Mouse (Mus musculus): ENCODE measurements at regions not wholly inside any gene's neighbourhood (a gene's known extent, or its start where the extent isn't known, plus 50 kb on each side); places are given as distances from the start of the nearest gene placed in this dataset.

DNA sequence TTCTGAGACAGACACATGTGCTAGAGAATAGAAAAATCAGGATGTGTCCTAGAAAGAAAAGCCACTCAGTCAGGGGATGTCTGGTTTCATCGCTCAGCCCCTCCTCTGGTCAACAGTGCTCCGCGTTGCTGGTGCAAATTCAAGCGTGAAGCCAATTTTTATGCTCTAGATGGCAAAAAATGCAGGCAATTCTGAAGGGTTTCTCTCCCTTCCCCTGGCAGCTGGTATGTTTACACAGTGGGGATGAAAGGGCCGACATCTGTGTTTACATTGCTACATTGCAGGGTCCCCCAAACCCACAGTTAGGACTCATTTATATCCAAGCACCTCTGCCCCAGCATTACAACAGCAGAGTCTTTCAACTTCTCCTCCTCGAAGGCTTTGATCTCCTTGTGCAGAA is 203.3 kb downstream of the Etaa1 start:
- DNase-seq, result no peak

DNA sequence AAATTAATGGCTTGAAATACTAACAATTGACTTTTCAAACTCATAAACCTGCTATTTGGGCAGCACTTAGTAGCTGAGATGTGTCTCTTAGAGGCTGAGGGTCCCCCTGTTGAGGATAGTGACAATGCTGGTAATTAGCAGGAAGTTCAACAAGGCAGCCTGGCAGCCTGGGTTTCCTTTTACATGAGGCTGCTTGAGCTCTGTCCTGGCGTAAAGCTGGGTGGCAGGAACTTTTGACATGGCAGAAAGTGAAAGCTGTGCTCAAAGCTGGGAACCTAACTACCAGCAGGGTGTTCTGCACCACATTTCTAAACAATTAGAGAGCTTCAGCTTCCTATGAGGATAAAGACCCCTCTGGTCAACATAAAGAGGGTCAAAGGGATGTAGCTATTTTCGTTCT is 194.5 kb downstream of the Etaa1 start:
- no peak for DNase-seq

DNA sequence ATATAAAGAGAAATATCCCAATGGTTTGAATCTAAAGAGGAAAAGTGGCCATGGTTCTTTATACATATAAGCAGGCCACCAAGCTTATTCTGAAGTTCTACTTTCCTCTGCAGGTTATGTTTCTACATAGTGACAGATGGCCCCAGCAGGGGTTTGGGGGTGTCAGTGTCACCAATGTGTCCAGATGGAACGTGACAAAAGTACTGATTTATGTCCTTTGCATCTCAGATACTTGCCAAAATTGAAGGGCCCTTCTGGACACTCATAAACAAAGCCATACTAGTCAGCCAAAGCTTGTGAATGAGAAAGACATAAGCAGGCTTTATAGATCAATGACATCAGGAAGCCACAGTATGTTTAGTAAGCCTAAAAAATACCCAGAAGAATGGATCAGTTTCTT is 190.3 kb downstream of the Etaa1 start:
- DNase-seq, result no peak

DNA sequence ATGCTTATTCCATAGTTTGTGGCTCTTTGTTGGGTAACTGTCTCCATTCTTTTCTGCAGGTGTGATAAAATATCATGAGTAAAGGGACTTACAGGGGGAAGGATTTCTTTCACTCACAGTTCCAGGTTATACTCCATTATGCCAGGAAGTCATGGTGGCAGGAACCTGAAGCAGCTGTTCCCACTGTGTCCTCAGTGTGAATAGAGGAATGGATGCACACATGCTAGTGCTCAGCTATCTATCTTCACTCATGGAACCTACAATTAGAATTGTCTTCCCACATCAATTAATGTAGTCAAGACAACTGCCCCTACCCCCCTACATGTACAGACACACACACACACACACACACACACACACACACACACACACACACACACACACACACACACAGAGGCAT is 189.5 kb downstream of the Etaa1 start:
- DNase-seq, result no peak

DNA sequence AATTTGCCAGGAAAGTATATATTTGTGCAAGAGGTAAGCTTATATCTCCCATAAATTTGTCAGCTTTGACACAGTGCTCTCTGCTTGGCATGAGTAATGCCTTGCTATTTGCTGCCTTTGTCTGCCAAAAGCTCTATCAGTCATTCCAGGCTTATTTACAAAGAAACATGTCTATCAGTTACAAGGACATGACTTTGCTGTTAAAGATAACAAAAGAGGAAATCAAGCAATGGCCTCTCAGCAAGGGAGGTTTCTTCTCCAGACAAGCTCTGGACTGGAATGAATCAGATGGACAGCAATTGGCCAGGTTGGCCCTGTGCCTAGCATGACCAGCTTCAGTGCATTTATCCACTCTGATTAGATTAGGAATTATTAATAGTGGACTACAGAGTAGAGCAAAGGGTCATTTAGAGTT is 185.3 kb downstream of the Etaa1 start:
- DNase-seq, result no peak

DNA sequence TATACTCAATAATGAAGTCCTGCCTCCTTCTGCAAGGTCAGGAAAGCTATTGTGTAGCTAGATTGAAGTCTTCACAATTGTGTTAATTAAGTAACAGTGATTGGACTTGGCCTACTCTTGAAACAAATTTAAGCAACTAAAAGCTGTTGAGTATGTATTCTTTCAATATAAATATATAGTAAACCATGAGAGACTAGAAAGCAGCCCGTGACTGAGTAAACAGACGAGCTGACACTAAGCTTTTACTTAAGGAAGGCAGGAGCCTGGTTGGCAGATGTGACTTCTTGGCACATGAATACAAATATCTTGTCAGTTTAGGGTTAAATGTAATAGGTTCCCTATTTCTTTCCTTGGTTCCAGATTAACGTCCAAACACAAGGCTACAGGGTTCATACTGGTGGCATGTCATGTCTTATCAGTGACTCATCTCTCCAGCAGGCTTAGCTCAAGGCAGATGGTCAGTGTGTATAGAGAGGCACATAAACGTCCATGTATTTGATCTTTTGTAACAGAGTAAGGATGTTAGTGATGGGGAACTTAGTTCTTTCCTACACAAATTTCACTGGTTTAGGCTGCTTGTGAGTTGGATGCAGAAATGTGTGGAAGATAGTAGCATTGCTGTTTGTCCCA is 184.7 kb downstream of the Etaa1 start:
- no peak for DNase-seq

DNA sequence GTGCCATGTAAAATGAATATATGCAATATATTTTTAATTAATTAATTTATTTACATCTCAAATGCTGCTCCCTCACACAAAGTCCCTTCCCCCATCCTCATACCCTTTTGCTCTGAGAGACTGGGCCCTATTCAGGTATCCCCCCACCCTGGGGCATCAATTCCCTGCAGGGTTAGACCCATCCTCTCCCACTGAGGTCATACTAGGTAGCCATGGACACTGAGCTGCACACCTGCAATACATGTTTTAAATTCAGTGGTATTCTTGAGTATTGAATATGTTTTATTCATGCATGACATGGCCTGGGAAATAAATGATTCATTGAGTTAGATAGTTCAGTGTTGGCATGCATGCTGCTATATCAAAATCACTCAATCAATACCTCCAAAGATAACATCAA is 156.0 kb downstream of the Etaa1 start:
- no peak for DNase-seq

DNA sequence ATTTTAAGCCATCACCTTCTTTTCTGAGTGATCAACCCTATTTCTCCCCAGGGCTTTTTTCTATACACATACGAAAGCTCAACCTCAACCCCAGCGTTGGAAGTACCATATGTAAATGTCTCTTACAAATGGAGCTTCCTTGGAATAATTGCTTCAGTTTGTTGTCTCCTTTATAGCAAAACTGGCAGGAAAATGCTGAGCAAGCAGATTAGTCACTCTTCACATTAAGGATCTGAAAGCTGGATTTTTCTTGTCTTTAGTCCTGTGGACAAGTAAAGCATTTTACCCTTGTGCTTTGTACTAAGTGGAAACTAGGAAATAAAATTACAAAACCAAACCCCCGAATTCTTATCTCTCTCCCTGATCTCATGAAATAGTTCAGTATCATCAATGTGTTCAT is 145.8 kb downstream of the Etaa1 start:
- DNase-seq, result no peak

DNA sequence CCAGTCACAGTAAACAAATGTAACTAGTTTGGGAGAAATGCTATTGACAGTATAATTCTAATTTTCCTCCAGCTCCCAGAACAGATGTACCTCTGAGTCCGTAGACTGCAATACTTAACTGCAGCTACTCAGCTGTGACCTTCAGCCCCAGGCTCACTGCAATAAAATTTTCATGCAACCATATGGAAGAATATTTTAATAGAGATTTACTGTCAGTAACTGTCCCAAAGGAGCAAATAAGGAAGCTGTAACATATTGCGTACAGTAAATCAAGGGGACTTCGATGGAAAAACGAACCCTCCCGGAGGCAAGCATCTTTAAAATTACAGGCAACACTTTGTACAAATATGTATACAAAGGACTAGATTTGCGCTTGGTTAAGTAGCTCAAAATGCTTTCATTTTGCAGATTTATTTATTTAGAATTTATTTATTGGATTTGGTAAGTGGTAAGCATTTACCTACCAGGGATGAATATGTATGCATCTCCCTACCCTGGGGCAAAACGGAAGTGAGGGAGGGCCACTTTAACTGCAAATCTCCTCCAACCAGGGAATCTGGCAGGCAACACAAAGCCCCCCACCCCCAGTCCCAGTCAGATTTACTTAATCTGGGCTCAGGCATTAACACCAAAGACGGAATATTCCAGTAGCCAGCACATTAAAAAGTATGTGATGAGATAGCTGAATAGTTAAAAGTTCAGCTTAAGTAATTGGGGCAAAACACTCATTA is 141.7 kb downstream of the Etaa1 start:
- DNase-seq, result no peak

DNA sequence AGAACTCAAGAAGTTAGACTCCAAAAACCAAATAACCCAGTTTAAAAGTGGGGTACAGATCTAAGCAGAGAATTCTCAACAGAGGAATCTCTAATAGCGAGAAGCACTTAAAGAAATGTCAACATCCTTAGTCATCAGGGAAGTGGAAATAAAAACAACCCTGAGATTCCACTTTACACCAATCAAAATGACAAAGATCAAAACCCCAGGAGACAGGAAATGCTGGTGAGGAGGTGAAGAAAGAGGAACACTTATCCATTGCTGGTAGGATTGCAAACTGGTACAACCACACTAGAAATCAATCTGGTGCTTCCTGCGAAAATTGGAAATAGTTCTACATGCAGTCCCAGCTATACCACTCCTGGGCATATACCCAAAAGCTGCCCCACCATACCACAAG is 111.0 kb downstream of the Etaa1 start:
- DNase-seq, result no peak

DNA sequence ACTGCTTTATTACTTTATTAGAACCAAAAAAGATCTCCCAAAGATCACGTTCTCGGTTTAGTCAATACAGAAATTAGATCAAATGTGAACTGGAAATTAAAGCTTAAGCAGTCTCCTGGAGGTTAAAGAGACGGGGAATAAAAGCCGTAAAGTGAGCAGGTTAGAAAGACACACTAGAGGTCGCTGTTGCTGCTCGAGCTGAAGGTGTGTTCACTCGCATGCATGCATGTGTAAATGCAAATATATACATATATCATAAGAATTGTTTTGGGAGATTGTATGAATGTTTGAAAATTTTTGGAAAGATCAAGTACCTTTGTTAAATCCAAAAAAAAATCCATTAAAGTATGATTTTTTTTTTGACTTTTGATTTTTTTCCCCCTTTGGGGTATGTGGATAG is 101.3 kb downstream of the Etaa1 start:
- DNase-seq, result no peak

DNA sequence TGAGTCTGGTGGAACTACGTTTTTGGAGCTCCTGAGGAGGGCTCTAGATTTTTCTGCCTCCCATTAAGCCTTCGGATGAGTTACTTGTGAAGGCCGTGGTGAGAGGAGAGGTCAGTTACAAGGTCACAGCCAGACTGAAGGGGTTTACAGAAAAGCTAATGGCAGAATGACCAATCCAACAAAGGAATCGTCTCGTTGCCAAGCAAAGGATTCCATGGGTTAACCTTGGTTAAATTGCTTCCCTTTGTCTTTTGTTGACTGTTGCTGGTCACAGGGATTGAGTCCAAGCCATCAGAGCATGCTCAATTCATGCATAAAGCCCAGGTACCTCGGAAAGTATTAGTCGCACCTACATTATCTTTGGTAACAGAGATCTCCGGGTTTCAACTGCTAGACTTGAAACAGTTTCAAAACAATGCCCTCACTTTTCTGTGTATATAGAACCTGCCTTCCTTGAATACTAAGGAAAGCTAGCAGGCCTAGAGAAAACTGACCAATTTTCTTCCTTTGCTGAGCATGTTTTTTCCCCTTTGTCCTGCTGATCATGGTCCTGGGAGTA is 100.3 kb downstream of the Etaa1 start:
- no peak for DNase-seq

DNA sequence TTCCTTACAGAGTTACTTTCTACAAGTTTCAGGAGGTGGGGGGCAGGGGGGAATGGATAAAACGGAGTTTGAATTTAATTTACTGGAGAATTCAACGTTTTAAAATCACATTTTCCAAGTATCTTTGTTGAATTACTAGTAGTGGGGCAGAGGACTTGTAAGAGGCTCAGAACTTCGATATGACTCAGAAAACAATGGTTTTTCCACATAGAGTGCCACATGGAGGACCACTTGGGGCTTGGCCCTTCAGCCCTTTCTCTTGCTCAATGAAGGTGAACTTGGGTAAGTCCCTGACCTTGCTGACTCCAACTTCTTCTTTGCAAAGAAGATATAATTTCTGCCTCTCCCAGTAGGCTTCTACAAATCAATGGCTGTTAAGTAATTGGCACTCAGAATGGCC is 99.8 kb downstream of the Etaa1 start:
- DNase-seq, result no peak

DNA sequence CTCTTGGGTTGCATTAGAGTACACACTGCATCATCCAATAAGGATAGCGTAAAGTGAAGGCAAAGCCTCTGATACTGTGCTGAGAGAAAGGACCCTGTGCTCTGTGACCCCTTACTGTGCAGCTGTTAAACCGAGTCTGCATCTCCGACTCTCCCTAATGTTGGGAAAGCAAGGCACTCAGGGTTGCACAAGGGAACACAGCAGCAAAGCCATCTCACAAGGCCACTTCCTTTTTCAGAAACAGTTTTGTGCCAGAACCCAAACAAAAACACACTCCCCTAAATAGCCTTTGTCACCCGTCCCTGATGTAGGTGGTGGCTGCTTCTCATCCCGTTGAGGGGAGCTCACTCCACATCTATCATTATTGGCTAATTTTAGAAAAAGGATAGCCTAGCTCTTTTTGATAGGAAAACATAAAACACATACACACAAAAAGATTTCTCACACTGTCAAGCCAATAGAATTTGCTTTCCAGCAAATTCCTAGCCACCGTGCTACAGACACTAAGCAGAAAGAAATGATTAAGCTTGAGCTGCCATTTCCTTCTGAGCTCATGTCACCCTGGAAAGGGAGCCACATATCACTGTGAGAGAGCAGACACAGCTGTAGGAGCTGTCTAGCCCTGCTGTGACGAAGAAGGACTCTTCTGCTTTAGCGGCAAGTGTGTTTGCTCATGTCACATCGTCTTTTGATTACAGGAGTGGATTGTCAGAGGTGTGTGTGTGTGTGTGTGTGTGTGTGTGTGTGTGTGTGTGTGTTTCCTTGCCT is 94.1 kb downstream of the Etaa1 start:
- no peak for DNase-seq

DNA sequence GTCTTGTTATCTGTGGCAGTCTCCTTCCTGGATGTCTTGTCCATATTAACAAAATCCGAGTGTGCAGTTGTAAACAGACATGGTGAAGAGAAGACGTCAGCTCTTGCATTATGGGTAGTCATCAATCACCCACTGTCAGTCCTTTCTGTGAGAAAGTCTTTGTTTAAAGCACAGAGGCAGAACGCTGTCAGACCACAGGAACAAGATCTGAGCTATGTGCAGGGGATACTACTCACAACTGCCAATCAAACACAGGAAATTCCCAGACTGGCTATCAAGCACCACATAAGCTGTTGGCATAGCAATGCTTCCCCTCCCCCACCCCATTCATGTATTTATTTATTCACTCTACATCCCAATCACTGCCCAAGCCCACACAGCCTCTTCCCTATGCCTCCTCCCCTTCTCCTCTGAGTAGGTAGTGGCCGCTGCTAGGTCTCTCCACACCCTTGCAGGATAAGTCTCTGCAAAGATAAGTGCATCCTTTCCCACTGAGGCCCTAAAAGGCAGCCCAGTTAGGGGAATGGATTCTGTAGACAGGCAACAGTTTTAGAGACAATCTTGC is 88.8 kb downstream of the Etaa1 start:
- no peak for DNase-seq

DNA sequence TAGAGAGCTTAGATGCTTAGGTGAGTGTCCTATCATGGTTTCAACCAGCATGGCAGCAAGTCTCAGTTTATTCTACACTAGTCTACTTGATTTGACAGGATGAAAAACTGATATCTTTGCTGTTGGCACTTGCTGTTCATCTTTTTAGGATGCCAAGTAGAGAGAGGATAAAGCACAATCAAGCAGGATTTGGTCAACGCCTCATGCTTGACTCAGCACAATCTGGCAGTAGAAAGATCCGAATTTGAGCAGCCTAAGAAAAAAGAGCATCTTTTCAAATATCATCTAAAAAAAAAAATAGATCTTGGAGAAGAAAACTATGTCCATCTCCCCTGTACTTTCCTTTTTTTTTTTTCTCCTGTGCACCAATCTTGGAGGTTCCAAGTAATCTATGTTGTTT is 83.0 kb downstream of the Etaa1 start:
- no peak for DNase-seq

DNA sequence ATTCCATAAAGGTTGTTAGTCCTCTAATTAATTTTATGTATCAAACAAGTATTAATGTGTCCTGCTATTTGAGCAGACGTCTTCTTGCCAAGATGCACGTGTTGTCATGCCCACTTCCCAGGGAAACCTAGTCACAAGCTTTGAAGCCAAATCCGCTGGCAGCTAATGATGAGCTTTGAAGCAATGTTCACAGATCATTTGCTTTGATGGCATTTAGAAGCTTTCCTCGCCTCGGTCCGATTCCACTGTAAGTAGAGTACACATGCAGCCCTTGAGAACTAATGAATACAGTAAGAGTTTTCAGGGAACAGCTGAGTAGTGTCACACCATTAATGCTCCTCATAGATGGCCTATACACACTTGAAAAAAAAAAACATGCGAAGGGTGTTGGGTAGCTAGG is 81.8 kb downstream of the Etaa1 start:
- DNase-seq, result no peak

DNA sequence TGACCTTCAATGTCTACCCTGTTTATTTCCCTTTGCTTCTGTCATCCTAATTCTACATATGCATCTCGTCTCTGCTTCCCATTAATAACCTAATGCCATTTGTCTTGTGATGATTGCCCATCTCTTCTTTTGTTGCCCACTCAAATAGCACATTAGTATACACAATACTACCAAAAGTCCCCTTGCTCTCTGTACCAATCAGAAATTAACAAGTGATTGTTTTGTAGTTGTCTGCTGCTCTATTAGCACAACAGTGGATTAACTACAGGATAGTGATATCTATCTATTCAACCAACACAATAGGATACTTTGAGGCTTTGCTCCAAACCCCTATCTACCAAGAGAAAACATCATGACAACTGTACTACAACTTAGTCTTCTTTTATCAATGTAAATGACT is 70.4 kb downstream of the Etaa1 start:
- no peak for DNase-seq

Measured in gastrocnemius, postnatal 10 days (tissue).